Mouse (Mus musculus) adipose tissue, adult 10 weeks (tissue): ENCODE measurements around the gene Bphl. TPM values are rescaled to one million over a fixed set of nuclear protein-coding genes. Genes with fewer than 3 reads are reported as not detected.

Experiments
- polyA plus RNA-seq: library from polyadenylated mRNA; stranded (reverse); fragments of 350-450 nt; fragmentation: Illumina TruSeq; extraction: RNeasy Lipid Tissue Mini Kit (QIAGEN cat#74804); gene quantifications from one replicate; pipeline ENCODE4 v1.2.3, GENCODE M21; 2014; ENCODE audit warnings: low read depth, low replicate concordance

Bphl gene
- 59.1 TPM for polyA plus RNA-seq

DNA sequence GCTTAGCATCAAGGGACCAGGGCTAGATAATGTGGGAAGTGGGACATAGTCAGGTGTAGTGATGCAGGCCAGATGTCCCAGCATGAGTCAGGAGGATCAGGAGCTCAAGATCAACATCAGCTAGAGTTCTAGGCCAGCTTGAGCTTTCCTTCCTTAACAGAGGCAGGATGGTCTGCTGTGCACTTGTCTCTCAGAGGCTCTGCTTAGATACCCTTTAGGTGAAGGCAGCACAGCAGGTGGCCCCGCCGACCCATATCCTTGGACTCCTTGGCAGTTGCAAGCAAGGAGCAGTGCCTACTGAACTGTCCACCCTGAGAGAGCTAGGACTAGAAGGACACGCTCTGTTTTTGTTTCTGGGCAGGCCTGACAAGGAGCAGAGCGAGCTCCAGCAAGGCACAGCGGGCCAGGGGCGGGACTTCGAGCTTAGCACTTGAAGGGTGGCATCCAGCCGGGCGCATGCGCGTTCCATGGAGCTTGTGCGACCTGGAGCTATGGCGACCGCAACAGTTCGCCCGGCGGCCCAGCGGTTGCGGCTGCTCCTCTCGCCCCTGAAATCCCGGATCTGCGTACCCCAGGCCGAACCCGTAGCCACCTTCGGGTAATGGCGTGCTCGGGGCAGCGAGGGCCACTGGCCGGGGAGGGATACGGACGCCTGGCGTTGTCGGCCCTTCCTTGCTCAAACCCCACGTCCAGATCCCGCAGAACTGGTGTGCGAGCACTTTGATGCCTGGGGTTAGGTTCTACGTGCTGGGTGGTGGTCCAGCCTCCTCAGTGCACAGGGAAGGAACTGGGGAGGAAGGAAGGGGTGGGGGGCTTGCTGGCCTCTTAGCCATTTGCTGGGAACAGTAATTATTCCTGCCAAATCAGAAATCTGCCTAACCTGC lies at the start of gene Bphl:
TSS of gene Bphl (plus strand) at position 426 of the 884 bp plus-strand sequence.

GRCm38 (mm10) chr13:34002058-34003006 lies 35.1 kb upstream of the Bphl start, which contains the start of the genes Ripk1 and Serpinb6a:
Ripk1 (plus strand) TSS chr13:34002363.
Serpinb6a (minus strand) TSS chr13:34002794.

GRCm38 (mm10) chr13:34077492-34078271 lies 40.3 kb downstream of the Bphl start, which contains the start of gene Tubb2a:
Tubb2a (minus strand) TSS chr13:34078007.

Other genes starting within 250 kb of the Bphl start
- not detected for gene Serpinb6e, start 194.2 kb upstream of the Bphl start, polyA plus RNA-seq
- 0.31 TPM for gene Serpinb6c, start 131.9 kb upstream of the Bphl start, polyA plus RNA-seq
- gene Nqo2, start 72.9 kb upstream of the Bphl start, polyA plus RNA-seq = 16.2 TPM
- gene Ripk1, start 35.2 kb upstream of the Bphl start, polyA plus RNA-seq = 17.6 TPM
- 111 TPM for gene Serpinb6a, start 34.8 kb upstream of the Bphl start, polyA plus RNA-seq
- 53.6 TPM for gene Tubb2a, start 40.4 kb downstream of the Bphl start, polyA plus RNA-seq
- gene Tubb2b, start 92.9 kb downstream of the Bphl start, polyA plus RNA-seq = 27.3 TPM
- gene Psmg4, start 125.4 kb downstream of the Bphl start, polyA plus RNA-seq = 32.0 TPM